Mouse (Mus musculus) embryo, embryonic 10.5 days (tissue): ENCODE data around the gene Has3.
"Not testable (repeated sequence)": the region's sequence is repeated elsewhere in the genome, so short reads cannot be mapped to it uniquely, and the experiment has no call there.

ENCODE experiments used
- DNase-seq: peaks from one replicate; pipeline ENCODE4 v3.0.0-alpha.2; 2015; ENCODE audit warnings: low spot score

Gene Has3

GRCm38 (mm10) chr8:106870051-106870450 is at the start of gene Has3:
Gene Has3 (plus strand): TSS chr8:106870242.
- peak; percentile 57 for DNase-seq

GRCm38 (mm10) chr8:106820553-106821515 is 49.2 kb upstream of the Has3 start:
- DNase-seq: no peak

- DNase-seq: no peak
Measured at GRCm38 (mm10) chr8:106828921-106829320, 41.1 kb upstream of the Has3 start.

GRCm38 (mm10) chr8:106829526-106830045 is 40.5 kb upstream of the Has3 start:
- DNase-seq: no peak

- DNase-seq: no peak
Measured at GRCm38 (mm10) chr8:106834899-106835298, 35.1 kb upstream of the Has3 start.

GRCm38 (mm10) chr8:106836525-106836924 is 33.5 kb upstream of the Has3 start:
- DNase-seq: no peak

GRCm38 (mm10) chr8:106838803-106839202 is 31.2 kb upstream of the Has3 start:
- no peak for DNase-seq

- DNase-seq: no peak
Measured at GRCm38 (mm10) chr8:106839209-106840001, 30.6 kb upstream of the Has3 start.

GRCm38 (mm10) chr8:106850034-106850433 is 20.0 kb upstream of the Has3 start:
- no peak for DNase-seq

- DNase-seq: no peak
Measured at GRCm38 (mm10) chr8:106854534-106855241, 15.4 kb upstream of the Has3 start.

GRCm38 (mm10) chr8:106855242-106855562 is 14.8 kb upstream of the Has3 start:
- DNase-seq: no peak

- DNase-seq: no peak
Measured at GRCm38 (mm10) chr8:106862845-106863244, 7.2 kb upstream of the Has3 start.

- no peak for DNase-seq
Measured at GRCm38 (mm10) chr8:106865354-106865753, 4.7 kb upstream of the Has3 start.

GRCm38 (mm10) chr8:106870537-106871327 is 690 bp downstream of the Has3 start:
- peak; percentile 66 for DNase-seq

GRCm38 (mm10) chr8:106871328-106871926 is 1.4 kb downstream of the Has3 start:
- peak; percentile 39 for DNase-seq

- DNase-seq: peak; percentile 71
Measured at GRCm38 (mm10) chr8:106871931-106872371, 1.9 kb downstream of the Has3 start.

- peak; percentile 19 for DNase-seq
Measured at GRCm38 (mm10) chr8:106872454-106873034, 2.5 kb downstream of the Has3 start.

GRCm38 (mm10) chr8:106880121-106880707 is 10.2 kb downstream of the Has3 start:
- DNase-seq: no peak

- not testable (repeated sequence) for DNase-seq
Measured at GRCm38 (mm10) chr8:106884094-106884493, 14.1 kb downstream of the Has3 start.

- not testable (repeated sequence) for DNase-seq
Measured at GRCm38 (mm10) chr8:106884826-106885400, 14.9 kb downstream of the Has3 start.
